8 mouse cellular contexts compared by ENCODE assay signal in the genomic region with DNA sequence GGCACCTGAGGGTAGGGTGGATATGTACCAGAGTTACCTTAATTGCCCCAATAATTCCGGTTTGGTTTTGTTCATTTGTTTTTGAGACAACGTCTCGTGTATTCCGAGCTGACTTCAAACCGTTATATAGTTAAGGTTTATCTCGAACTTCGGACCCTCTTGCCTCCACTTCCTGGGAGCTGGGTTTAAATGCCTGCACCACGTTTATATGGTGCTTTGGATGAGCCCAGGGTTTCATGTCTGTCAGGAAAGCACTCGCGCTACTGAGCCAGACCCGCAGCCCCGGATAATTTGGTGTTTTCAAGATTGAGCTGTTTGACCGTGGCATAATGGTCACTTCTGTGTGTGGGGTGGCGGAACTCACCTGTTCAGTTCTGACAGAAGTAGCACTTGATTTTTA. TPM values are rescaled to one million over a fixed set of nuclear protein-coding genes. Genes with fewer than 3 reads are reported as not detected.
DNase-seq lines count a peak whose midpoint lies in the region; ATAC-seq and TF ChIP-seq lines count a peak whose summit lies in the region.

No protein-coding gene starts in this region.

- under 1% methylated on average over 14 of the region's 14 CpGs for WGBS in liver, adult 2 months
- 1% methylated on average over 14 of the region's 14 CpGs for WGBS in embryonic facial prominence, embryonic 10.5 days
- WGBS in intestine, embryonic 14.5 days, result 2% methylated on average over 14 of the region's 14 CpGs
- 2% methylated on average over 14 of the region's 14 CpGs for WGBS in neural tube, embryonic 13.5 days

- no peak for TF ChIP-seq POLR2A in liver, adult 2 months (IDR thresholded peaks at IDR 0.05; ENCODE audit: extremely low read depth, insufficient read depth, low read length)

- peaks cover 9% of the 10 kb centered on the region; the same call in 1 of the 2 replicates for H3K4me1 ChIP-seq in liver, adult 2 months (ENCODE audit: control insufficient read depth, insufficient read depth, low read length)
- H3K4me1 ChIP-seq in embryonic facial prominence, embryonic 10.5 days, result peaks cover 15% of the 10 kb centered on the region
- H3K4me1 ChIP-seq in intestine, embryonic 14.5 days (replicated peaks; ENCODE audit: control insufficient read depth, insufficient read depth, low read length), result peaks cover 13% of the 10 kb centered on the region; the same call in 1 of the 2 replicates
- peaks cover 22% of the 10 kb centered on the region for H3K4me1 ChIP-seq in neural tube, embryonic 13.5 days (replicated peaks)

- peaks cover 20% of the 10 kb centered on the region for H3K36me3 ChIP-seq in liver, adult 2 months (ENCODE audit: control insufficient read depth, insufficient read depth, low read length)
- peaks cover 38% of the 10 kb centered on the region for H3K36me3 ChIP-seq in embryonic facial prominence, embryonic 10.5 days (replicated peaks)
- peaks cover 37% of the 10 kb centered on the region for H3K36me3 ChIP-seq in intestine, embryonic 14.5 days (ENCODE audit: control insufficient read depth, insufficient read depth, low read length)
- peaks cover 32% of the 10 kb centered on the region for H3K36me3 ChIP-seq in neural tube, embryonic 13.5 days

- no peak for TF ChIP-seq CTCF in liver, adult 2 months (IDR thresholded peaks at IDR 0.05; ENCODE audit: low read depth, low read length)

- no peaks in the 10 kb centered on the region for H3K9me3 ChIP-seq in embryonic facial prominence, embryonic 10.5 days
- H3K9me3 ChIP-seq in intestine, embryonic 14.5 days (ENCODE audit: control insufficient read depth, low read length), result no peaks in the 10 kb centered on the region
- no peaks in the 10 kb centered on the region for H3K9me3 ChIP-seq in neural tube, embryonic 13.5 days

- peak overlapping the region; percentile 93 for H3K4me2 ChIP-seq in intestine, embryonic 14.5 days (ENCODE audit: low read length)
- H3K4me2 ChIP-seq in neural tube, embryonic 13.5 days, result peak overlapping the region; percentile 94

- peak overlapping the region; percentile 74 for H3K4me3 ChIP-seq in liver, adult 2 months (ENCODE audit: insufficient read depth, low read depth, low read length)
- H3K4me3 ChIP-seq in embryonic facial prominence, embryonic 10.5 days, result peak overlapping the region; percentile 84
- H3K4me3 ChIP-seq in intestine, embryonic 14.5 days (ENCODE audit: low read depth, low read length), result peak overlapping the region; percentile 91
- peak overlapping the region; percentile 69 for H3K4me3 ChIP-seq in neural tube, embryonic 13.5 days

- H3K79me2 ChIP-seq in liver, adult 2 months (ENCODE audit: control insufficient read depth, insufficient read depth, low read length), result peaks cover 7% of the 10 kb centered on the region; the same call in 1 of the 2 replicates

- no peak for DNase-seq in liver, adult 2 months (ENCODE audit: extremely low read depth, low read depth, low spot score)
- no peak for DNase-seq in liver
- no peak for DNase-seq in embryonic facial prominence, embryonic 10.5 days (ENCODE audit: low spot score)
- peak; percentile 61 for DNase-seq in intestine, embryonic 14.5 days (ENCODE audit: low spot score)
- no peak for DNase-seq in cerebellum, adult 8-10 months
- DNase-seq in cerebellum, postnatal 4 days (ENCODE audit: low spot score in 2 of 2), result no peak
- no peak for DNase-seq in kidney, adult 11 months

- H3K27me3 ChIP-seq in liver, adult 2 months (ENCODE audit: control insufficient read depth, insufficient read depth, low read length), result no peaks in the 10 kb centered on the region
- H3K27me3 ChIP-seq in embryonic facial prominence, embryonic 10.5 days (replicated peaks; ENCODE audit: low read depth, poor library complexity, severe bottlenecking), result 0 out of 2 replicates have a peak, but pooled peaks cover 5% of the 10 kb centered on the region
- H3K27me3 ChIP-seq in intestine, embryonic 14.5 days (replicated peaks; ENCODE audit: control insufficient read depth, insufficient read depth, low read length), result no peaks in the 10 kb centered on the region
- no peaks in the 10 kb centered on the region for H3K27me3 ChIP-seq in neural tube, embryonic 13.5 days

- ATAC-seq in intestine, embryonic 14.5 days (replicated peaks; ENCODE audit: low FRiP score, low TSS enrichment, low read depth), result 0 out of 2 replicates have a peak, but pooled peaks have one; percentile 29
- ATAC-seq in neural tube, embryonic 13.5 days (ENCODE audit: low read depth), result no peak

- 0 out of 2 replicates have a peak overlapping the region, but pooled peaks have one; percentile 19 for H3K27ac ChIP-seq in liver, adult 2 months (replicated peaks; ENCODE audit: insufficient read depth, low read depth, low read length)
- H3K27ac ChIP-seq in embryonic facial prominence, embryonic 10.5 days (replicated peaks), result peak overlapping the region; percentile 88
- peak overlapping the region; percentile 57; the same call in 1 of the 2 replicates for H3K27ac ChIP-seq in intestine, embryonic 14.5 days (ENCODE audit: low read depth)
- H3K27ac ChIP-seq in neural tube, embryonic 13.5 days (replicated peaks), result no peak overlapping the region

- peak overlapping the region; percentile 81 for H3K9ac ChIP-seq in liver, adult 2 months (ENCODE audit: low read depth, low read length)
- H3K9ac ChIP-seq in intestine, embryonic 14.5 days (ENCODE audit: low read length), result peak overlapping the region; percentile 92
- peak overlapping the region; percentile 80 for H3K9ac ChIP-seq in neural tube, embryonic 13.5 days

RNA-seq across cellular contexts. Expression of a gene that starts 2.3 kb away (rescaled TPM):
- 15.4 and 18.9 TPM in 2 replicates for total RNA-seq in liver, adult 2 months (2014; rRNA removed)
- 9.1 and 9.8 TPM in 2 replicates for polyA plus RNA-seq in liver, adult 2 months (2012; rRNA removed)
- 273 and 281 TPM in 2 replicates for polyA plus RNA-seq in embryonic facial prominence, embryonic 10.5 days (2016; fragmentation: Nextera tagmentation; extraction: Ambion mirVana)
- polyA plus RNA-seq in intestine, embryonic 14.5 days (2014; fragmentation: Nextera tagmentation; extraction: Ambion mirVana), result 178 and 191 TPM in 2 replicates
- polyA plus RNA-seq in neural tube, embryonic 13.5 days (2015; fragmentation: Nextera tagmentation; extraction: Ambion mirVana), result 128 and 129 TPM in 2 replicates

RNA-seq across cellular contexts. Expression of a gene that starts 17.7 kb away (rescaled TPM):
- total RNA-seq in liver, adult 2 months (2014; rRNA removed), result not detected in 2 replicates
- not detected in 2 replicates for polyA plus RNA-seq in liver, adult 2 months (2012; rRNA removed)
- not detected in 2 replicates for polyA plus RNA-seq in embryonic facial prominence, embryonic 10.5 days (2016; fragmentation: Nextera tagmentation; extraction: Ambion mirVana)
- not detected in 2 replicates for polyA plus RNA-seq in intestine, embryonic 14.5 days (2014; fragmentation: Nextera tagmentation; extraction: Ambion mirVana)
- not detected in 2 replicates for polyA plus RNA-seq in neural tube, embryonic 13.5 days (2015; fragmentation: Nextera tagmentation; extraction: Ambion mirVana)

RNA-seq across cellular contexts. Expression of a gene that starts 18.4 kb away (rescaled TPM):
- 68.9 and 94.2 TPM in 2 replicates for total RNA-seq in liver, adult 2 months (2014; rRNA removed)
- polyA plus RNA-seq in liver, adult 2 months (2012; rRNA removed), result 140 and 164 TPM in 2 replicates
- 83.2 and 85.8 TPM in 2 replicates for polyA plus RNA-seq in embryonic facial prominence, embryonic 10.5 days (2016; fragmentation: Nextera tagmentation; extraction: Ambion mirVana)
- polyA plus RNA-seq in intestine, embryonic 14.5 days (2014; fragmentation: Nextera tagmentation; extraction: Ambion mirVana), result 87.9 and 97.5 TPM in 2 replicates
- polyA plus RNA-seq in neural tube, embryonic 13.5 days (2015; fragmentation: Nextera tagmentation; extraction: Ambion mirVana), result 97.2 and 105 TPM in 2 replicates

RNA-seq across cellular contexts. Expression of a gene that starts 48.3 kb away (rescaled TPM):
- 3.4 and 3.9 TPM in 2 replicates for total RNA-seq in liver, adult 2 months (2014; rRNA removed)
- 1.3 TPM in 2 replicates for polyA plus RNA-seq in liver, adult 2 months (2012; rRNA removed)
- polyA plus RNA-seq in embryonic facial prominence, embryonic 10.5 days (2016; fragmentation: Nextera tagmentation; extraction: Ambion mirVana), result 12.5 and 13.4 TPM in 2 replicates
- polyA plus RNA-seq in intestine, embryonic 14.5 days (2014; fragmentation: Nextera tagmentation; extraction: Ambion mirVana), result 18.9 and 21.4 TPM in 2 replicates
- polyA plus RNA-seq in neural tube, embryonic 13.5 days (2015; fragmentation: Nextera tagmentation; extraction: Ambion mirVana), result 11.5 and 13.3 TPM in 2 replicates

Comparison
In these comparisons a context has a peak if more than half of its experiments do, and no peak if none do; other contexts are left out.
1. RNA of a gene that starts 2.3 kb away (polyA plus RNA-seq): 273 to 281 TPM in embryonic facial prominence, embryonic 10.5 days, 178 to 191 TPM in intestine, embryonic 14.5 days and 128 to 129 TPM in neural tube, embryonic 13.5 days; 9.1 to 9.8 TPM in liver, adult 2 months; every median in the first group is over 10 times any median in the second.
2. Peak in every context shown above with its lines, with median percentiles within 50 percentile points of each other: H3K4me3 ChIP-seq and H3K9ac ChIP-seq.